In genomic region chr12:86923837-86924236, GRCm38 (mm10) we compare ENCODE assay signal across 9 mouse cellular contexts. TPM values are rescaled to one million over a fixed set of nuclear protein-coding genes. Genes with fewer than 3 reads are reported as not detected.
DNase-seq lines count a peak whose midpoint lies in the region; TF ChIP-seq lines count a peak whose summit lies in the region.
"Had no signal": no experiment of that assay in that cellular context is flagged by ENCODE, and none has a peak within 500 bp of the region (broad histone marks: within the 10 kb centered on the region; RNA-seq: fewer than 3 reads in every experiment).

No protein-coding gene starts in this region.

- no peaks in the 10 kb centered on the region for H3K27me3 ChIP-seq in cerebellum, adult 2 months (ENCODE audit: control insufficient read depth, insufficient read depth, low read length)
- H3K27me3 ChIP-seq in hindbrain, embryonic 10.5 days (ENCODE audit: insufficient read depth, poor library complexity, severe bottlenecking): no peaks in the 10 kb centered on the region
- H3K27me3 ChIP-seq: liver, embryonic 15.5 days had no signal

- TF ChIP-seq CTCF in cerebellum, adult 2 months (IDR thresholded peaks at IDR 0.05; ENCODE audit: borderline replicate concordance, insufficient read depth, low read depth, low read length): peak; percentile 98

- no peak for TF ChIP-seq POLR2A in cerebellum, adult 2 months (IDR thresholded peaks at IDR 0.05; ENCODE audit: borderline replicate concordance, insufficient read depth, low read length)

- peaks cover 10% of the 10 kb centered on the region; the same call in 1 of the 2 replicates for H3K9me3 ChIP-seq in hindbrain, embryonic 10.5 days
- H3K9me3 ChIP-seq: liver, embryonic 15.5 days had no signal

- no peak overlapping the region for H3K4me3 ChIP-seq in cerebellum, adult 2 months (replicated peaks; ENCODE audit: insufficient read depth, low read depth, low read length)
- no peak overlapping the region for H3K4me3 ChIP-seq in hindbrain, embryonic 10.5 days
- H3K4me3 ChIP-seq: liver, embryonic 15.5 days had no signal

- H3K27ac ChIP-seq in cerebellum, adult 2 months (ENCODE audit: insufficient read depth, low read length): no peak overlapping the region
- H3K27ac ChIP-seq in hindbrain, embryonic 10.5 days: no peak overlapping the region
- H3K27ac ChIP-seq: liver, embryonic 15.5 days had no signal

- peaks cover 9% of the 10 kb centered on the region; the same call in 1 of the 2 replicates for H3K4me1 ChIP-seq in cerebellum, adult 2 months (ENCODE audit: control insufficient read depth, insufficient read depth, low read length)
- peaks cover 21% of the 10 kb centered on the region for H3K4me1 ChIP-seq in hindbrain, embryonic 10.5 days (replicated peaks)

- peak; percentile 84 for DNase-seq in MN1 (ENCODE audit: low spot score)
- peak; percentile 83 to 90 for DNase-seq in cerebellum, adult 2 months
- DNase-seq in forelimb bud, embryonic 11.5 days (ENCODE audit: low read depth, low spot score): peak; percentile 76
- peak; percentile 68 for DNase-seq in hindbrain, embryonic 10.5 days (ENCODE audit: low spot score)
- DNase-seq in layer of hippocampus, postnatal 10 days (ENCODE audit: low spot score in 2 of 2): peak; percentile 88 to 90
- peak; percentile 89 for DNase-seq in lung, postnatal 14 days
- peak; percentile 88 for DNase-seq in retina, embryonic 14.5 days (ENCODE audit: low spot score)
- DNase-seq in thymus, postnatal 25 days: peak; percentile 80

- no peaks in the 10 kb centered on the region for H3K36me3 ChIP-seq in hindbrain, embryonic 10.5 days
- H3K36me3 ChIP-seq: liver, embryonic 15.5 days had no signal

- 2% methylated on average over 5 of the region's 5 CpGs for WGBS in cerebellum, adult 2 months
- 7% methylated on average over 5 of the region's 5 CpGs for WGBS in hindbrain, embryonic 10.5 days

RNA-seq across cellular contexts. Expression of gene Cipc, which starts 23.0 kb away (rescaled TPM):
- polyA plus RNA-seq in cerebellum, adult 2 months (2012; rRNA removed): 122 and 127 TPM in 2 replicates
- 33.9 and 35.2 TPM in 2 replicates for polyA plus RNA-seq in hindbrain, embryonic 10.5 days (2016; fragmentation: Nextera tagmentation; extraction: Ambion mirVana)
- total RNA-seq in layer of hippocampus, postnatal 10 days (2021): 10 to 100 TPM; 55.2 to 58.1 TPM

RNA-seq across cellular contexts. Expression of gene Irf2bpl, which starts 39.2 kb away (rescaled TPM):
- polyA plus RNA-seq in cerebellum, adult 2 months (2012; rRNA removed): 48.6 and 53.9 TPM in 2 replicates
- 20.3 and 34.2 TPM in 2 replicates for polyA plus RNA-seq in hindbrain, embryonic 10.5 days (2016; fragmentation: Nextera tagmentation; extraction: Ambion mirVana)
- total RNA-seq in layer of hippocampus, postnatal 10 days (2021): 10 to 100 TPM; 77.9 to 81.5 TPM
